Mouse (Mus musculus): Measurements from ENCODE around the gene Myl12a.

- no peak for TF ChIP-seq POLR2A (IDR thresholded peaks at IDR 0.05; ENCODE audit: low read depth, low read length)
- no peak for TF ChIP-seq CTCF (conservative IDR thresholded peaks at IDR 0.05; ENCODE audit: insufficient read depth, insufficient read length, low read depth, low read length)
Observed at GRCm38 (mm10) chr17:71009751-71010150, 7.1 kb upstream of the Myl12a start.
